Comparison of ENCODE assay signal across 9 mouse cellular contexts in genomic region chr9:41328480-41328879, GRCm38 (mm10).
DNase-seq lines count a peak whose midpoint lies in the region; ATAC-seq and TF ChIP-seq lines count a peak whose summit lies in the region.
"Had no signal": no experiment of that assay in that cellular context is flagged by ENCODE, and none has a peak within 500 bp of the region (broad histone marks: within the 10 kb centered on the region; RNA-seq: fewer than 3 reads in every experiment).

No protein-coding gene starts in this region.

- no peak for TF ChIP-seq EP300 in heart, adult 2 months (IDR thresholded peaks at IDR 0.05; ENCODE audit: insufficient read depth, low read depth, low read length)

- H3K9ac ChIP-seq in heart, adult 2 months (ENCODE audit: low read depth, low read length): no peak overlapping the region
- peak overlapping the region; percentile 36 for H3K9ac ChIP-seq in embryonic facial prominence, embryonic 13.5 days
- H3K9ac ChIP-seq in hindbrain, embryonic 13.5 days: peak overlapping the region; percentile 56
- peak overlapping the region; percentile 60 for H3K9ac ChIP-seq in neural tube, embryonic 11.5 days (ENCODE audit: low read length)

- H3K4me1 ChIP-seq in heart, adult 2 months (ENCODE audit: control insufficient read depth, insufficient read depth, low read length): peaks cover 5% of the 10 kb centered on the region
- peaks cover 24% of the 10 kb centered on the region for H3K4me1 ChIP-seq in embryonic facial prominence, embryonic 13.5 days
- H3K4me1 ChIP-seq in hindbrain, embryonic 13.5 days (replicated peaks): peaks cover 41% of the 10 kb centered on the region
- H3K4me1 ChIP-seq in neural tube, embryonic 11.5 days (ENCODE audit: control insufficient read depth, insufficient read depth, low read length): peaks cover 34% of the 10 kb centered on the region

- intact Hi-C loops in heart, adult 2 months (cut with DNase I): loop anchor here (5.0 kb wide), 4 partner anchors 64 to 134 kb away; no protein-coding TSS in a partner anchor

- no peak for TF ChIP-seq CTCF in heart, adult 2 months (IDR thresholded peaks at IDR 0.05)

- no peaks in the 10 kb centered on the region for H3K79me2 ChIP-seq in heart, adult 2 months (replicated peaks; ENCODE audit: control insufficient read depth, insufficient read depth, low read length)

- peak overlapping the region; percentile 35 for H3K4me2 ChIP-seq in embryonic facial prominence, embryonic 13.5 days
- peak overlapping the region; percentile 50 for H3K4me2 ChIP-seq in hindbrain, embryonic 13.5 days
- peak overlapping the region; percentile 53 for H3K4me2 ChIP-seq in neural tube, embryonic 11.5 days (ENCODE audit: low read depth)

- no peak for ATAC-seq in embryonic facial prominence, embryonic 13.5 days (ENCODE audit: insufficient number of reproducible peaks, insufficient read depth, low FRiP score, low TSS enrichment, low read depth)
- no peak for ATAC-seq in hindbrain, embryonic 13.5 days (ENCODE audit: low FRiP score)
- no peak for ATAC-seq in neural tube, embryonic 11.5 days (ENCODE audit: insufficient read depth, low FRiP score, low TSS enrichment)

- 59% methylated on average over 5 of the region's 5 CpGs for WGBS in heart, adult 2 months
- 33% methylated on average over 5 of the region's 5 CpGs for WGBS in embryonic facial prominence, embryonic 13.5 days
- 14% methylated on average over 5 of the region's 5 CpGs for WGBS in hindbrain, embryonic 13.5 days
- WGBS in neural tube, embryonic 11.5 days: 7% methylated on average over 5 of the region's 5 CpGs

- DNase-seq in heart, adult 2 months: peak in 1 of 2 experiments; percentile 3
- no peak for DNase-seq in heart, postnatal 4 days
- peak; percentile 34 for DNase-seq in neural tube, embryonic 11.5 days (ENCODE audit: low spot score)
- DNase-seq in left cerebral cortex, adult 18-20 months (ENCODE audit: low spot score in 2 of 2): no peak
- DNase-seq in urinary bladder, postnatal 14 days (ENCODE audit: low spot score): no peak
- DNase-seq in frontal cortex, postnatal 25 days (ENCODE audit: low spot score in 2 of 2): no peak
- DNase-seq: cerebellum, adult 18-20 months had no signal

- no peak for TF ChIP-seq POLR2A in heart, adult 2 months (IDR thresholded peaks at IDR 0.05; ENCODE audit: insufficient read depth, low read depth, low read length)

- H3K36me3 ChIP-seq in heart, adult 2 months (ENCODE audit: control insufficient read depth, insufficient read depth, low read length): no peaks in the 10 kb centered on the region
- no peaks in the 10 kb centered on the region for H3K36me3 ChIP-seq in embryonic facial prominence, embryonic 13.5 days
- no peaks in the 10 kb centered on the region for H3K36me3 ChIP-seq in hindbrain, embryonic 13.5 days
- no peaks in the 10 kb centered on the region for H3K36me3 ChIP-seq in neural tube, embryonic 11.5 days (ENCODE audit: control insufficient read depth, insufficient read depth, low read length)

- no peak overlapping the region for H3K4me3 ChIP-seq in heart, adult 2 months
- 0 out of 2 replicates have a peak overlapping the region, but pooled peaks have one; percentile 6 for H3K4me3 ChIP-seq in embryonic facial prominence, embryonic 13.5 days
- H3K4me3 ChIP-seq in hindbrain, embryonic 13.5 days: peak overlapping the region; percentile 34
- peak overlapping the region; percentile 36 for H3K4me3 ChIP-seq in neural tube, embryonic 11.5 days (ENCODE audit: low read depth, low read length)

- H3K27ac ChIP-seq in heart, adult 2 months: peak overlapping the region; percentile 16; the same call in 1 of the 2 replicates
- peak overlapping the region; percentile 33; the same call in 1 of the 2 replicates for H3K27ac ChIP-seq in embryonic facial prominence, embryonic 13.5 days
- H3K27ac ChIP-seq in hindbrain, embryonic 13.5 days: peak overlapping the region; percentile 58
- H3K27ac ChIP-seq in neural tube, embryonic 11.5 days (ENCODE audit: low read depth, low read length): peak overlapping the region; percentile 75

- H3K27me3 ChIP-seq in heart, adult 2 months (ENCODE audit: control insufficient read depth, insufficient read depth, low read length): no peaks in the 10 kb centered on the region
- no peaks in the 10 kb centered on the region for H3K27me3 ChIP-seq in embryonic facial prominence, embryonic 13.5 days
- no peaks in the 10 kb centered on the region for H3K27me3 ChIP-seq in hindbrain, embryonic 13.5 days
- H3K27me3 ChIP-seq in neural tube, embryonic 11.5 days (ENCODE audit: control insufficient read depth, insufficient read depth, low read length): no peaks in the 10 kb centered on the region

- no peaks in the 10 kb centered on the region for H3K9me3 ChIP-seq in embryonic facial prominence, embryonic 13.5 days
- H3K9me3 ChIP-seq in hindbrain, embryonic 13.5 days: no peaks in the 10 kb centered on the region
- no peaks in the 10 kb centered on the region for H3K9me3 ChIP-seq in neural tube, embryonic 11.5 days (ENCODE audit: control insufficient read depth, low read length)

Comparison
In these comparisons a context has a peak if more than half of its experiments do, and no peak if none do; other contexts are left out.
1. H3K27ac ChIP-seq: peak in every context shown above with its lines; median percentile 75 in neural tube, embryonic 11.5 days; 58 in hindbrain, embryonic 13.5 days; 33 in embryonic facial prominence, embryonic 13.5 days; 16 in heart, adult 2 months.